Mouse (Mus musculus) myocyte (in vitro differentiated cells): ENCODE results near the gene Gstp1.

Source experiments
- E2F4 ChIP-seq: IDR thresholded peaks from one replicate; pipeline ENCODE4 v1.6.1; 2011; ENCODE audit warnings: mild to moderate bottlenecking, control low read depth, moderate library complexity; ENCODE audit not compliant: insufficient read depth
- MAX ChIP-seq: IDR thresholded peaks from one replicate; pipeline ENCODE4 v1.6.1; 2011; ENCODE audit warnings: low read depth, mild to moderate bottlenecking, control low read depth
- MYOD1 ChIP-seq, 3 experiments: IDR thresholded peaks; one replicate each; pipeline ENCODE4 v1.6.1; 2011; ENCODE audit warnings: control low read depth in 2 of 3, low read depth in 2 of 3, mild to moderate bottlenecking in 2 of 3, moderate library complexity in 1 of 3; ENCODE audit not compliant: insufficient read length in 2 of 3, control insufficient read depth in 1 of 3
- MYOG ChIP-seq, 3 experiments: IDR thresholded peaks; one replicate each; pipeline ENCODE4 v1.6.1; 2011; ENCODE audit warnings: control low read depth in 2 of 3, low read depth in 2 of 3, mild to moderate bottlenecking in 2 of 3; ENCODE audit not compliant: insufficient read length in 2 of 3, control insufficient read depth in 1 of 3, insufficient read depth in 1 of 3
- POLR2A ChIP-seq: IDR thresholded peaks from one replicate; pipeline ENCODE4 v1.6.1; 2011; ENCODE audit warnings: low read depth, mild to moderate bottlenecking, control low read depth, moderate library complexity; ENCODE audit not compliant: insufficient read length
- POLR2AphosphoS2 ChIP-seq: IDR thresholded peaks from one replicate; pipeline ENCODE4 v1.6.1; 2011; ENCODE audit warnings: low read depth, control low read depth; ENCODE audit not compliant: insufficient read length
- REST ChIP-seq: IDR thresholded peaks from one replicate; pipeline ENCODE4 v1.6.1; 2011; ENCODE audit warnings: mild to moderate bottlenecking, control low read depth, moderate library complexity; ENCODE audit not compliant: insufficient read depth, insufficient read length
- TCF12 ChIP-seq: IDR thresholded peaks from one replicate; pipeline ENCODE4 v1.6.1; 2011; ENCODE audit warnings: mild to moderate bottlenecking, control low read depth; ENCODE audit not compliant: poor library complexity, insufficient read depth, severe bottlenecking
- USF1 ChIP-seq: IDR thresholded peaks from one replicate; pipeline ENCODE4 v1.6.1; 2011; ENCODE audit warnings: low read depth, mild to moderate bottlenecking, control low read depth, moderate library complexity

GRCm38 (mm10) chr19:4087090-4087489 lies 49.3 kb upstream of the Gstp1 start:
- no peak for TF ChIP-seq POLR2A
- TF ChIP-seq MAX = no peak
- TF ChIP-seq USF1 = no peak
- TF ChIP-seq E2F4 = no peak
- TF ChIP-seq POLR2AphosphoS2 = no peak
- TF ChIP-seq REST = no peak
- TF ChIP-seq MYOG (IDR thresholded peaks at IDR 0.05; ENCODE audit: control insufficient read depth in 1 of 3, insufficient read depth in 1 of 3, insufficient read length in 2 of 3, low read depth in 2 of 3) = no peak
- no peak for TF ChIP-seq MYOD1 (IDR thresholded peaks at IDR 0.05; ENCODE audit: control insufficient read depth in 1 of 3, insufficient read length in 2 of 3, low read depth in 2 of 3)
- no peak for TF ChIP-seq TCF12
